Mouse (Mus musculus) liver, postnatal 0 days (tissue): ENCODE results near the gene Mef2a. TPM values are rescaled to one million over a fixed set of nuclear protein-coding genes. Genes with fewer than 3 reads are reported as not detected.

Experiments used
- ATAC-seq: fragments of 200-750 bp; cut with Nextera tagmentation; 2 replicates; pipeline ENCODE4 v1.8.0; 2017; ENCODE audit warnings: mild to moderate bottlenecking, moderate library complexity
- DNase-seq: peaks from one replicate; pipeline ENCODE4 v3.0.0-alpha.2; 2016
- H3K27ac ChIP-seq: fragments of 300-500 bp; sonication (generic); 2 replicates; pipeline ENCODE4 v1.5.1; 2014; ENCODE audit warnings: antibody characterized with exemption, moderate library complexity, mild to moderate bottlenecking, low read depth
- H3K27me3 ChIP-seq: fragments of 300-500 bp; sonication (generic); 2 replicates; pipeline ENCODE4 v1.6.1; 2014; ENCODE audit warnings: low read length, control low read depth, mixed read lengths; ENCODE audit not compliant: insufficient read depth
- H3K36me3 ChIP-seq: fragments of 300-500 bp; sonication (generic); replicated peaks from 2 replicates; pipeline ENCODE4 v1.6.1; 2014; ENCODE audit warnings: mild to moderate bottlenecking, control low read depth, low read length, moderate library complexity, mixed read lengths; ENCODE audit not compliant: insufficient read depth
- H3K4me1 ChIP-seq: fragments of 300-500 bp; sonication (generic); 2 replicates; pipeline ENCODE4 v1.6.1; 2014; ENCODE audit warnings: antibody characterized with exemption, mild to moderate bottlenecking, control low read depth; ENCODE audit not compliant: insufficient read depth
- H3K4me2 ChIP-seq: fragments of 300-500 bp; sonication (generic); 2 replicates; pipeline ENCODE4 v1.6.1; 2014; ENCODE audit warnings: low read depth, mild to moderate bottlenecking, low read length, moderate library complexity, mixed read lengths
- H3K4me3 ChIP-seq: fragments of 300-500 bp; sonication (generic); 2 replicates; pipeline ENCODE4 v1.5.1; 2014; ENCODE audit warnings: low read depth, low read length
- H3K9ac ChIP-seq: fragments of 300-500 bp; sonication (generic); replicated peaks from 2 replicates; pipeline ENCODE4 v1.6.1; 2014; ENCODE audit warnings: mild to moderate bottlenecking, moderate library complexity
- H3K9me3 ChIP-seq: fragments of 300-500 bp; sonication (generic); 2 replicates; pipeline ENCODE4 v1.6.1; 2016; ENCODE audit warnings: mild to moderate bottlenecking, control low read depth, low read length, mixed read lengths
- CTCF ChIP-seq: sonication (generic); IDR thresholded peaks from 2 replicates; pipeline ENCODE4 v1.5.1; 2016; ENCODE audit warnings: antibody characterized with exemption, low read depth
- EP300 ChIP-seq: IDR thresholded peaks from 2 replicates; pipeline ENCODE4 v1.6.1; 2016; ENCODE audit warnings: antibody characterized with exemption, low read depth, mild to moderate bottlenecking
- WGBS: fragments of 180-500 bp; shearing (Covaris S2); extraction: QIAGEN DNeasy Blood & Tissue Kit; methylation state at CpG from one replicate; pipeline ENCODE4 v1.1.7; 2014; ENCODE audit not compliant: insufficient replicate concordance; 5-methylcytosine and 5-hydroxymethylcytosine counted together
- polyA plus RNA-seq: library from polyadenylated mRNA; unstranded; fragments of >200 nt; fragmentation: Nextera tagmentation; extraction: Ambion mirVana; gene quantifications from 2 replicates; pipeline ENCODE4 v1.2.1, GENCODE M21; 2015

Gene Mef2a
- polyA plus RNA-seq, 1 experiment from 2014 or later, result 10.7 TPM

DNA sequence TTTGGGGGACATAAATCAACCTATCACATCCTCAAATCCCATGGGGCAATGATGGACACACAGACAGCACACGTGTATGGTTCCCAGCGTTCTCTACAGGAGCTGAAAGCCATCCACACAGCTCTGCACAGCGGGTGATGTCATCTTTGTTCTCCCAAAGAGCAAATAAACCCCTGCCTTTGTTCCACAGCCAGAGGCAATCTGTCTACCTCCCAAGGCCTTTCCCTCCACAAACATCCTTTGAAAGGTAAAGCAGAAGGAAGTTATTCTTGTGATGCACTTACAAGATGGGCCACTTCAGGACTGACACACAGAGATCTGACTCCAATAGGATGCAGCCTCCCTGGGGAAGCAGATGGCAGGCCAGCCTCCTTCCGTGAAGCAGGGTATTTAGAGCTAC, 160.7 kb downstream of the Mef2a start:
- ATAC-seq, result peak; percentile 54
- no peak overlapping the region for H3K4me2 ChIP-seq
- no peaks in the 10 kb centered on the region for H3K9me3 ChIP-seq
- no peaks in the 10 kb centered on the region for H3K36me3 ChIP-seq
- TF ChIP-seq EP300 (no peak), CTCF (no peak)
- 60% methylated on average over 4 of the region's 4 CpGs for WGBS
- no peak for DNase-seq
- H3K4me1 ChIP-seq, result no peaks in the 10 kb centered on the region
- H3K27me3 ChIP-seq, result no peaks in the 10 kb centered on the region
- no peak overlapping the region for H3K9ac ChIP-seq
- no peak overlapping the region for H3K4me3 ChIP-seq
- no peak overlapping the region for H3K27ac ChIP-seq

DNA sequence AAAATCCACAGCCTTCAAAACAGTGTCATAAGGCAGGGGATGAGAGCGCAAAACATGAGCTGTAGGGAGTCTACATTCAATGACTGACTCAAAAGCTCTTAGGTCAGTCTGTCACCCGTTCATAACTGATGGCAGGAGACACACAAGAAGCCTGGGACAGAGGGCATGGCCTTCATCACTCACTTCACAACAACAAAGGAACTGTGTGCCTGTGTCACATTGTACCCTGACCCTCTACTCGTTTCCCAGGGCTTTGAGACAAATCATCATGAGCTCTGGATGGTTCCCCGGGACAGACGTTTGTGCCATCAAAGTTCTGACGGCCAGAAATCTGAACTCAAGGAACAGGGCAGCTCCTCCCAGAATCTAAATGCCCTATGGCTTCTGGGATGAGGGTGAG, 161.3 kb downstream of the Mef2a start:
- 76% methylated on average over 6 of the region's 6 CpGs for WGBS
- Histone ChIP-seq H3K36me3 (no peaks in the 10 kb centered on the region), H3K4me3 (no peak overlapping the region), H3K9me3 (no peaks in the 10 kb centered on the region), H3K4me1 (no peaks in the 10 kb centered on the region), H3K9ac (no peak overlapping the region), H3K4me2 (no peak overlapping the region), H3K27ac (no peak overlapping the region), H3K27me3 (no peaks in the 10 kb centered on the region)
- no peak for ATAC-seq
- no peak for TF ChIP-seq EP300
- no peak for TF ChIP-seq CTCF
- DNase-seq, result peak; percentile 8

DNA sequence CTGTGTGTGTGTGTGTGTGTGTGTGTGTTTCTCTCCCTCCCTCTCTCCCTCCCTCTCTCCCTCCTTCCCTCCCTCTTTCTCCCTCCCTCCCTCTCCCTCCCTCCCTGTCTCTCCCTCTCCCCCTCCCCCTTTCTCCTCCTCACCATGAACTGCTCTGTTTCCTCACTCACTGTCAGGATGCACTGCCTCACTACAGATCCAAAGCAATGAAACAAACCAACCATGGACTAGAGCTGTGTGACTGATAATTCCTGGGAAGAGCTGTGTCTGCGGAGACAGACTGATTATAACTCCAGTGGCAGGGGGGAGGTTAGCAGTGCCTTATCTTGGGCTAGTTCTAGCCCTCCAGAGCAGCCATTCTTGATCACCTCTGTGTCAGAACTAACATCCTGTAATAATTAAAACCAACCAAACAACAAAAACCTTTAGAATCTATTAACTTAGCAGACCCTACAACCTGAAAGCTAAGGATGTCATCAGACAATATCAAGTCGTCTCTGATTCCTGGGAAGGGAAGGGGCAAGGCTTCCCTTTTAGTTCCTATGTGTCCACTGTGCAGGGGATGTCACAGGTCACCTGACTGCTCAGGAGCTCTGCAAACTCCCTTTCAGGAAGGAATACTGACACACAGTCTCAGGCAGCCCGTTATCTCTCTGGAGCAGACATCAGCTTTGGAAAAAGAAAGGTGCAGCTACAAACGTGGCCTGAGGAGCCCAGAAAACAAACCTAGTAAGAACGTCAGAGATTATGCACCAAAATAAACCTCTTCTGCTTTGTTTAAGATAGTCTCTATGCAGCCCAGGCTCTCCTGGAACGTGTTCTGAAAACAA, 162.4 kb downstream of the Mef2a start:
- H3K4me1 ChIP-seq, result no peaks in the 10 kb centered on the region
- 26% methylated on average over 6 of the region's 6 CpGs for WGBS
- ATAC-seq (peak; percentile 68), DNase-seq (peak; percentile 8)
- no peaks in the 10 kb centered on the region for H3K27me3 ChIP-seq
- 0 out of 2 replicates have a peak, but pooled peaks have one; percentile 11 for TF ChIP-seq EP300
- no peak for TF ChIP-seq CTCF
- no peaks in the 10 kb centered on the region for H3K9me3 ChIP-seq
- H3K4me2 ChIP-seq, result no peak overlapping the region
- H3K9ac ChIP-seq, result no peak overlapping the region
- no peak overlapping the region for H3K27ac ChIP-seq
- H3K4me3 ChIP-seq, result no peak overlapping the region
- no peaks in the 10 kb centered on the region for H3K36me3 ChIP-seq

DNA sequence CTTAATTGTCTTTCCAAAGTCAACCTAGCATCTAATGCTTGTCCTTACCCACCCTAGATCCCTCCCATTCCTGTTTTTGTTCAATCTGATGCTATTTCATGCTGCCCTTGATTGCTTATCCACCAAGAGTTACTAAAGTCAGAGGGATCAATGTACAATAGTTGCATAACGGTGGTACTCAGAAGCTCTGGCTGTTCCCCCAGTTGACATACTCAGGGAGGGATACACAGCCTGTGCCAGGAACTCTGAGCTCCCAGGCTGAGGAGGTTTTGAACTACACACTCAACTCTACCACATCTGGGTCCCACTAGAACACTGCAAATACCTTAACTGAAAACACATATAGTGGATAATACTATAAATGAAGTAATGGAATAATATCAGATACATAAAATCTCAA, 164.3 kb downstream of the Mef2a start:
- Histone ChIP-seq H3K4me2 (no peak overlapping the region), H3K4me3 (no peak overlapping the region), H3K27ac (no peak overlapping the region), H3K27me3 (no peaks in the 10 kb centered on the region), H3K9me3 (no peaks in the 10 kb centered on the region), H3K36me3 (no peaks in the 10 kb centered on the region), H3K4me1 (no peaks in the 10 kb centered on the region), H3K9ac (no peak overlapping the region)
- ATAC-seq (no peak), DNase-seq (no peak)
- TF ChIP-seq EP300, result no peak
- TF ChIP-seq CTCF, result no peak
- WGBS, result 52% methylated on average over 1 of the region's 1 CpGs

DNA sequence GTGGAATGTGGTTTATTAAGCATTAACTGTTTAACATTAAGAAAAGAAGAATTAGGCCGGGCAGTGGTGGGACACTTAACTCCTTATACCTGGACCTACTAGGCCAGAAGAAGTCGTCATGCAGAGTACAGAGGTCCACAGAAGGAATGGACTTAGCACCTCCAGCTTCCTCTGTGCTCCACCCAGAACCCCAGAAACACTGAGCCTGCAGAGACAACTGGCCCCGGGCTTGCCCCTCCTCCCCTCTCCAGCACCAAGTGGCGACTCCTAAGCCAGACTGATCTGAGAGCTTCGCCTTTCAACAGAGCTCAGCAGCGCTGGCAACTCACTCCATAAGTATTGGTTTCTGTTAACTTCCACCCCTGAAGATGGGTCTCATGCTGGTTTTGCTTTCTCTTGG, 165.0 kb downstream of the Mef2a start:
- H3K27ac ChIP-seq, result no peak overlapping the region
- ATAC-seq, result no peak
- 45% methylated on average over 6 of the region's 6 CpGs for WGBS
- no peaks in the 10 kb centered on the region for H3K9me3 ChIP-seq
- peak; percentile 6 for DNase-seq
- no peak overlapping the region for H3K4me2 ChIP-seq
- H3K4me3 ChIP-seq, result no peak overlapping the region
- H3K4me1 ChIP-seq, result no peaks in the 10 kb centered on the region
- H3K27me3 ChIP-seq, result no peaks in the 10 kb centered on the region
- no peaks in the 10 kb centered on the region for H3K36me3 ChIP-seq
- no peak overlapping the region for H3K9ac ChIP-seq
- no peak for TF ChIP-seq EP300
- TF ChIP-seq CTCF, result no peak

DNA sequence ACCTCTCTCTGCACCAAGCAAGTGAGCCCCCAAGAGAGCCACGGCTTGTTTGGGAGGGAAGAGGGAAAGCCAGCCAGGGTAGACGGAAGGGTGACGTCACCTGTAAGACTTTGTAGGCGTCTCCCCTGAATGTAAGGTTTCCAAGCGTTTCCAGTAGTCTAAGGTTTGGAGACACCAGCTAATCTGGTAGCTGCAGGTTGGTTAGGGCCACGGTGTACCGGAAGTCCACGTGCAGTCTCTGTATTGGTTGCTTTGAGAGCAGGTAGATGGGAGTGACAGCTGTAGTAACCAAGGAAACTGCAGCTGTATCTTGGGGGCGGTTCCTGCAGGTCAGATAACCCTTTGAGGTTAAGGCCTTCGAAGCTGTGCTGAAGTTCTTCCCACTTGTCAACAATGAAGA, 166.2 kb downstream of the Mef2a start:
- Histone ChIP-seq H3K9me3 (no peaks in the 10 kb centered on the region), H3K9ac (no peak overlapping the region), H3K4me2 (no peak overlapping the region), H3K27ac (no peak overlapping the region), H3K4me1 (no peaks in the 10 kb centered on the region), H3K27me3 (no peaks in the 10 kb centered on the region), H3K36me3 (no peaks in the 10 kb centered on the region), H3K4me3 (no peak overlapping the region)
- DNase-seq (peak; percentile 11), ATAC-seq (no peak)
- WGBS, result 62% methylated on average over 10 of the region's 10 CpGs
- no peak for TF ChIP-seq EP300
- no peak for TF ChIP-seq CTCF
